Mouse (Mus musculus) G1E (cell line): ENCODE data around the gene St3gal4.

Source experiments
- CTCF ChIP-seq: IDR thresholded peaks from 2 replicates; pipeline ENCODE4 v1.5.1; 2012; ENCODE audit warnings: low read depth, low read length, inconsistent platforms, mixed read lengths
- GATA1 ChIP-seq: IDR thresholded peaks from 2 replicates; pipeline ENCODE4 v1.6.1; 2012; ENCODE audit warnings: borderline replicate concordance, low read length, inconsistent platforms, mixed read lengths
- GATA2 ChIP-seq: IDR thresholded peaks from 2 replicates; pipeline ENCODE4 v1.6.1; 2012; ENCODE audit warnings: low read depth, low read length, inconsistent platforms, borderline replicate concordance
- POLR2AphosphoS5 ChIP-seq: IDR thresholded peaks from 2 replicates; pipeline ENCODE4 v1.6.1; 2012; ENCODE audit warnings: low read depth, low read length, inconsistent platforms; ENCODE audit not compliant: insufficient replicate concordance
- TAL1 ChIP-seq: conservative IDR thresholded peaks from 2 replicates; pipeline ENCODE4 v1.6.1; 2012; ENCODE audit warnings: low read depth, low read length, inconsistent platforms, mixed read lengths

DNA sequence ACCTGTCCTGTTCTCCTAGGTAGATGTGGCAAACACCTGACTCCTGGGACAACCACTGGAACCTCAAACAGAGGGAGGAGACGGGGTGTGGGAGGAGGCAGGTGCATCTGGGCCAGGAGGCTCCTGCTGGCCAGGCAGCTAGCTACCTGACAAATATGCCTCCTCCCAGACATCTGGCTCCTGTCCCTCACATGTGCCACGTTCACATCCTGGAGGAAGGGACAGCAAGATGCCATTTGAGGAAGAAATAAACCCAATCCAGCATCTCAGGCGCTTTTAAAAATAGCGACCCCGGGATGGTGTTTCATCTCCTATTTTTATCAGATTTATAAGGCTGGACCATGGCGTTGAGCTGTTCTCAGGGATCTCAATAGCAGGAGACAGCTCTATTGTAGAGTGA is at the start of gene St3gal4:
- TF ChIP-seq CTCF (no peak), POLR2AphosphoS5 (no peak), GATA1 (no peak), GATA2 (no peak), TAL1 (no peak)
